Mouse (Mus musculus): ENCODE measurements around the gene Fstl3.

Fstl3 gene

GRCm38 (mm10) chr10:79762875-79763274 lies 14.2 kb upstream of the Fstl3 start:
- DNase-seq, result no peak

GRCm38 (mm10) chr10:79764234-79764633 lies 12.8 kb upstream of the Fstl3 start:
- peak in 1 of 2 experiments; percentile 12 for DNase-seq

- DNase-seq, result no peak
Observed at GRCm38 (mm10) chr10:79765228-79765745, 11.8 kb upstream of the Fstl3 start.

GRCm38 (mm10) chr10:79766001-79766507 lies 11.0 kb upstream of the Fstl3 start:
- no peak for DNase-seq

GRCm38 (mm10) chr10:79766508-79767325 lies 10.4 kb upstream of the Fstl3 start, which contains the start of gene Rnf126:
Gene Rnf126, minus strand, starts transcription at chr10:79766952.
- peak; percentile 99 to 100 for DNase-seq

GRCm38 (mm10) chr10:79767372-79768244 lies 9.5 kb upstream of the Fstl3 start:
- DNase-seq, result peak; percentile 91 to 94

- DNase-seq, result peak; percentile 78 to 80
Observed at GRCm38 (mm10) chr10:79768400-79768799, 8.7 kb upstream of the Fstl3 start.

GRCm38 (mm10) chr10:79769329-79769728 lies 7.7 kb upstream of the Fstl3 start:
- DNase-seq, result no peak

GRCm38 (mm10) chr10:79772320-79772719 lies 4.8 kb upstream of the Fstl3 start:
- no peak for DNase-seq

GRCm38 (mm10) chr10:79773208-79773607 lies 3.9 kb upstream of the Fstl3 start:
- no peak for DNase-seq

- no peak for DNase-seq
Observed at GRCm38 (mm10) chr10:79774486-79775279, 2.4 kb upstream of the Fstl3 start.

GRCm38 (mm10) chr10:79778006-79778405 lies 934 bp downstream of the Fstl3 start:
- DNase-seq, result no peak

- no peak for DNase-seq
Observed at GRCm38 (mm10) chr10:79779193-79779592, 2.1 kb downstream of the Fstl3 start.

- DNase-seq, result peak; percentile 96 to 97
Observed at GRCm38 (mm10) chr10:79779784-79780663, 3.0 kb downstream of the Fstl3 start.

- DNase-seq, result no peak
Observed at GRCm38 (mm10) chr10:79780664-79781015, 3.6 kb downstream of the Fstl3 start.

GRCm38 (mm10) chr10:79781139-79781538 lies 4.1 kb downstream of the Fstl3 start:
- no peak for DNase-seq

- DNase-seq, result no peak
Observed at GRCm38 (mm10) chr10:79781956-79782355, 4.9 kb downstream of the Fstl3 start.

GRCm38 (mm10) chr10:79783050-79783449 lies 6.0 kb downstream of the Fstl3 start:
- no peak for DNase-seq

GRCm38 (mm10) chr10:79783920-79784800 lies 7.1 kb downstream of the Fstl3 start:
- peak; percentile 49 to 56 for DNase-seq
